ENCODE assay signal across 8 mouse cellular contexts in genomic region chr13:98502813-98503341, GRCm38 (mm10). TPM values are rescaled to one million over a fixed set of nuclear protein-coding genes. Genes with fewer than 3 reads are reported as not detected.
DNase-seq lines count a peak whose midpoint lies in the region; ATAC-seq lines count a peak whose summit lies in the region.

No protein-coding gene starts in this region.

- no peaks in the 10 kb centered on the region for H3K36me3 ChIP-seq in lung, embryonic 15.5 days
- H3K36me3 ChIP-seq in forebrain, embryonic 13.5 days (ENCODE audit: poor library complexity, severe bottlenecking), result no peaks in the 10 kb centered on the region
- no peaks in the 10 kb centered on the region for H3K36me3 ChIP-seq in stomach, embryonic 14.5 days (ENCODE audit: control insufficient read depth, insufficient read depth, low read length)

- no peak for ATAC-seq in lung, embryonic 15.5 days (ENCODE audit: borderline replicate concordance, extremely low read depth, low FRiP score, low TSS enrichment)
- ATAC-seq in forebrain, embryonic 13.5 days, result no peak
- no peak for ATAC-seq in stomach, embryonic 14.5 days (ENCODE audit: insufficient number of reproducible peaks, insufficient read depth, low FRiP score, low read depth)

- no peaks in the 10 kb centered on the region for H3K9me3 ChIP-seq in lung, embryonic 15.5 days
- no peaks in the 10 kb centered on the region for H3K9me3 ChIP-seq in forebrain, embryonic 13.5 days (replicated peaks)
- no peaks in the 10 kb centered on the region for H3K9me3 ChIP-seq in stomach, embryonic 14.5 days (ENCODE audit: control insufficient read depth, low read depth, low read length)

- peaks cover 98% of the 10 kb centered on the region for H3K27me3 ChIP-seq in lung, embryonic 15.5 days
- peaks cover 99% of the 10 kb centered on the region for H3K27me3 ChIP-seq in forebrain, embryonic 13.5 days
- peaks cover 47% of the 10 kb centered on the region for H3K27me3 ChIP-seq in stomach, embryonic 14.5 days (ENCODE audit: control insufficient read depth, insufficient read depth, low read length)

- DNase-seq in lung, postnatal 25 days (ENCODE audit: low spot score), result no peak
- DNase-seq in kidney, postnatal 14 days, result peak; percentile 7
- DNase-seq in layer of hippocampus, adult 11-12 months (ENCODE audit: low spot score), result no peak
- DNase-seq in ovary, postnatal 14 days (ENCODE audit: low spot score), result no peak
- no peak for DNase-seq in frontal cortex, postnatal 25 days (ENCODE audit: low spot score in 2 of 2)

- peaks cover 32% of the 10 kb centered on the region for H3K4me1 ChIP-seq in lung, embryonic 15.5 days
- H3K4me1 ChIP-seq in forebrain, embryonic 13.5 days, result peaks cover 17% of the 10 kb centered on the region
- H3K4me1 ChIP-seq in stomach, embryonic 14.5 days (ENCODE audit: control insufficient read depth, insufficient read depth, low read length), result peaks cover 19% of the 10 kb centered on the region

- H3K4me3 ChIP-seq in lung, embryonic 15.5 days, result peak overlapping the region; percentile 26
- peak overlapping the region; percentile 9; the same call in 1 of the 2 replicates for H3K4me3 ChIP-seq in forebrain, embryonic 13.5 days
- peak overlapping the region; percentile 8 for H3K4me3 ChIP-seq in stomach, embryonic 14.5 days (ENCODE audit: low read depth, low read length)

- WGBS in lung, embryonic 15.5 days, result 1% methylated on average over 27 of the region's 27 CpGs
- under 1% methylated on average over 27 of the region's 27 CpGs for WGBS in forebrain, embryonic 13.5 days
- 1% methylated on average over 27 of the region's 27 CpGs for WGBS in stomach, embryonic 14.5 days

- peak overlapping the region; percentile 48 for H3K4me2 ChIP-seq in lung, embryonic 15.5 days
- peak overlapping the region; percentile 25; the same call in 1 of the 2 replicates for H3K4me2 ChIP-seq in forebrain, embryonic 13.5 days
- peak overlapping the region; percentile 32 for H3K4me2 ChIP-seq in stomach, embryonic 14.5 days (replicated peaks; ENCODE audit: low read depth, low read length)

- H3K27ac ChIP-seq in lung, embryonic 15.5 days, result no peak overlapping the region
- no peak overlapping the region for H3K27ac ChIP-seq in forebrain, embryonic 13.5 days
- no peak overlapping the region for H3K27ac ChIP-seq in stomach, embryonic 14.5 days (ENCODE audit: low read length)

- H3K9ac ChIP-seq in lung, embryonic 15.5 days, result no peak overlapping the region
- H3K9ac ChIP-seq in forebrain, embryonic 13.5 days, result no peak overlapping the region
- no peak overlapping the region for H3K9ac ChIP-seq in stomach, embryonic 14.5 days (replicated peaks; ENCODE audit: low read depth, low read length)

RNA-seq across cellular contexts. Expression of gene Gm10320, which starts 11.1 kb away (rescaled TPM):
- 1.3 and 1.6 TPM in 2 replicates for polyA plus RNA-seq in lung, embryonic 15.5 days (2015; fragmentation: Nextera tagmentation; extraction: Ambion mirVana)
- 0.81 and 2.6 TPM in 2 replicates for polyA plus RNA-seq in forebrain, embryonic 13.5 days (2015; fragmentation: Nextera tagmentation; extraction: Ambion mirVana)
- 1.2 and 1.4 TPM in 2 replicates for polyA plus RNA-seq in stomach, embryonic 14.5 days (2014; fragmentation: Nextera tagmentation; extraction: Ambion mirVana)
